Mouse (Mus musculus) ES-Bruce4 (cell line): ENCODE measurements around the gene Atp5g2.

Experiments used
- CTCF ChIP-seq: IDR thresholded peaks from one replicate; pipeline ENCODE4 v1.8.1; 2011; ENCODE audit warnings: low read depth, low read length
- EP300 ChIP-seq: IDR thresholded peaks from 2 replicates; pipeline ENCODE4 v1.6.1; 2011; ENCODE audit warnings: low read depth, low read length; ENCODE audit not compliant: insufficient read depth

- TF ChIP-seq CTCF (no peak), EP300 (no peak)
Measured at GRCm38 (mm10) chr15:102693600-102693999, 21.4 kb upstream of the Atp5g2 start.
